Mouse (Mus musculus): ENCODE results near the gene Plekha7.

DNA sequence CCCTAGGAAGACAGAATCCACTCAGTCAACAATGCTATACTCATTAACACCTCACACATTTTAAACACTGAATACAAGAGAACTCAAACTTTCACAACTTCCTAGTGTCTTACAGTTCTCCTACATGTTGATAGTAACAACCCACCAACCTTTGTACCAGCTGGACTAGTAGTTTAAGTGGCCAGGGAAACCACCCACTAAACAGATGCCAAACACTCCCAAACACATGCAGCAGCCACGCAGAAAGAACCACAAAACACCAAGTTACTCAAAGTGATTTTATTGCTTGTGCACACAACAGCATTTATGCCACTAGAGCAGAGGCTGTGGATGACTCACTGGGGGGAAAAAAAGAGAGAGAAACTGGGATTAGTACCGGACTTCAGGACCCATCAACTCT lies 23.1 kb upstream of the Plekha7 start:
- TF ChIP-seq CTCF (IDR thresholded peaks at IDR 0.05; ENCODE audit: borderline replicate concordance, control insufficient read depth, extremely low read depth, insufficient read depth, low read length, poor library complexity) (no peak), POLR2A (IDR thresholded peaks at IDR 0.05; ENCODE audit: control insufficient read depth, extremely low read depth, insufficient read depth, low read length, poor library complexity) (no peak)

All from thymus, adult 2 months (tissue).